Mouse (Mus musculus) stomach, postnatal 0 days (tissue): ENCODE measurements around the gene Olfr209. TPM values are rescaled to one million over a fixed set of nuclear protein-coding genes. Genes with fewer than 3 reads are reported as not detected.

Experiments used
- ATAC-seq: fragments of 200-750 bp; cut with Nextera tagmentation; 2 replicates; pipeline ENCODE4 v1.8.0; 2017; ENCODE audit not compliant: low FRiP score, low TSS enrichment
- DNase-seq: peaks from one replicate; pipeline ENCODE4 v3.0.0-alpha.2; 2016; ENCODE audit warnings: low spot score
- H3K27ac ChIP-seq: fragments of 300-500 bp; sonication (generic); replicated peaks from 2 replicates; pipeline ENCODE4 v1.5.1; 2014; ENCODE audit warnings: mild to moderate bottlenecking, control low read depth
- H3K27me3 ChIP-seq: fragments of 300-500 bp; sonication (generic); 2 replicates; pipeline ENCODE4 v1.6.1; 2014; ENCODE audit warnings: low read length; ENCODE audit not compliant: control insufficient read depth, insufficient read depth
- H3K36me3 ChIP-seq: fragments of 300-500 bp; sonication (generic); 2 replicates; pipeline ENCODE4 v1.6.1; 2014; ENCODE audit warnings: low read length, mixed read lengths; ENCODE audit not compliant: control insufficient read depth, insufficient read depth
- H3K4me1 ChIP-seq: fragments of 300-500 bp; sonication (generic); replicated peaks from 2 replicates; pipeline ENCODE4 v1.6.1; 2014; ENCODE audit warnings: antibody characterized with exemption; ENCODE audit not compliant: control insufficient read depth, insufficient read depth
- H3K4me2 ChIP-seq: fragments of 300-500 bp; sonication (generic); replicated peaks from 2 replicates; pipeline ENCODE4 v1.6.1; 2014; ENCODE audit warnings: low read depth, mild to moderate bottlenecking, control low read depth, moderate library complexity
- H3K4me3 ChIP-seq: fragments of 300-500 bp; sonication (generic); 2 replicates; pipeline ENCODE4 v1.5.1; 2014; ENCODE audit warnings: low read depth, low read length, control low read depth
- H3K9ac ChIP-seq: fragments of 300-500 bp; sonication (generic); 2 replicates; pipeline ENCODE4 v1.6.1; 2014; ENCODE audit warnings: mild to moderate bottlenecking, low read length, control low read depth, mixed read lengths
- H3K9me3 ChIP-seq: fragments of 300-500 bp; sonication (generic); 2 replicates; pipeline ENCODE4 v1.6.1; 2016; ENCODE audit warnings: low read length; ENCODE audit not compliant: control insufficient read depth
- CTCF ChIP-seq: IDR thresholded peaks from 2 replicates; pipeline ENCODE4 v1.5.1; 2016; ENCODE audit warnings: antibody characterized with exemption, low read depth, mild to moderate bottlenecking, moderate library complexity
- EP300 ChIP-seq: optimal IDR thresholded peaks from 2 replicates; pipeline ENCODE3; 2016; ENCODE audit warnings: antibody characterized with exemption
- WGBS: fragments of 180-500 bp; shearing (Covaris S2); extraction: QIAGEN DNeasy Blood & Tissue Kit; methylation state at CpG from one replicate; pipeline ENCODE4 v1.1.7; 2014; 5-methylcytosine and 5-hydroxymethylcytosine counted together
- polyA plus RNA-seq: library from polyadenylated mRNA; unstranded; fragments of >200 nt; fragmentation: Nextera tagmentation; extraction: Ambion mirVana; gene quantifications from 2 replicates; pipeline ENCODE4 v1.2.1, GENCODE M21; 2015

Olfr209 gene
- polyA plus RNA-seq: not detected in 2 replicates

DNA sequence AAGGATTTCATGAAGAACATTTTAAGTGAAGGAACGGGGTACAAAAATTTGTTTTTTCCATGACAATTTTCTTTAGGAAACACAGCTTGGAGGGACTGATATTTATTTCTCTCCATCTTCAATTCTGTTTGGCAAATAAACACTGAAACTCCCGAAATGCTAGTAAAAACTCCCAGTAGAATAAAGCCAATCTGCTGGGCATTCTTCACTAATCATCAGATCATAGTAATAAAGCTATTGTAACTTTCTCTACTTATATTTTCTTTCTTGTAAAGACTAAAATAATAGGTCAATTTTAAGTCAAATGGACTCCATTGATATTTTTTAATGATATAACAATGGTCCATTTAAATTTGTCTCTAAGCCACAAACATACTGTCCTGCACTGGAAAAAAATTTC, at the start of gene Olfr209:
TSS of gene Olfr209 (minus strand) at position 101 of the 400 bp plus-strand sequence.
- ATAC-seq (no peak), DNase-seq (no peak)
- Histone ChIP-seq H3K36me3 (no peaks in the 10 kb centered on the region), H3K9me3 (no peaks in the 10 kb centered on the region), H3K4me1 (no peaks in the 10 kb centered on the region), H3K27ac (no peak within 1 kb of the TSS), H3K4me3 (no peak within 1 kb of the TSS), H3K4me2 (no peak within 1 kb of the TSS), H3K9ac (no peak within 1 kb of the TSS), H3K27me3 (no peaks in the 10 kb centered on the region)
- TF ChIP-seq CTCF: no peak
- TF ChIP-seq EP300: no peak
- 68% methylated on average over 2 of the region's 2 CpGs for WGBS

DNA sequence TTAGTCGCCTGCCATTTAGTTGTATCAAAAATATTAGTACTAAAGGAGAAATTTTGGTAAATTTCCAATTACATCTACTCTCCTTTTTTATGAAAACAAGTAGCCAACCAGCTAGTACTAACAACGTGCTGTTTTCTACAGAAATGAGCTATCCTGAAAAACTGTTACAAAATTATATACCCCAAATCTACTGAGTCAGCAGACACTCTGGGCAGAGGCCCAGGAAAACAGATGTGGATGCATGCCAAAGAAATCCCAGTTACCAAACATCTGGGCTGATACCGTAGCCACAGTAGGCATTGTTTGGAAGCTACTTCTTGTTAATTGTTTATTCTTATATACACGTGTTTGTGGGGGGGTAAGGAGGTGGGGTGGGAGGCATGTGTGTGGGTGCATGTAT, 49.7 kb upstream of the Olfr209 start:
- no peak overlapping the region for H3K4me3 ChIP-seq
- no peaks in the 10 kb centered on the region for H3K4me1 ChIP-seq
- H3K27me3 ChIP-seq: no peaks in the 10 kb centered on the region
- H3K9me3 ChIP-seq: no peaks in the 10 kb centered on the region
- WGBS: 41% methylated on average over 4 of the region's 4 CpGs
- H3K4me2 ChIP-seq: no peak overlapping the region
- H3K27ac ChIP-seq: no peak overlapping the region
- no peak for DNase-seq
- ATAC-seq: no peak
- H3K36me3 ChIP-seq: no peaks in the 10 kb centered on the region
- H3K9ac ChIP-seq: no peak overlapping the region
- TF ChIP-seq EP300 (no peak), CTCF (no peak)

DNA sequence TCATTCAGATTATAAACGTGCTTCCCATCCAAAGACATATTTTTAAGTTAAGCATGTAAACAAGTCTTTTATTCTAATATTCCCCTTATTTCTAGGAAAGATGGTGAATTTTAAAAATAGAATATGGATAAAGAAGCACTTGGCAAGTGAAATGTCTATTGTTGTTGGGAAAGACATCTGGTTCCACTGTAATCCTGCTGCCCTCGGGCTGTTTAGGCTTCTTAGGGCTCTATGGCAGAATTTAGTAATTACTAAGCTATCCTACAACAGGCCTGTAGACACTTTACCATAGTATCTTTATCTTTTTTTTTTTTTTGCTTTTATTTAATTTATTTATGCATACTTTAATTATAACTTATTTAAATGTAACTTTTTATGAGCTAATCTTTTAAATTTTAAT, 46.0 kb upstream of the Olfr209 start:
- no peaks in the 10 kb centered on the region for H3K4me1 ChIP-seq
- H3K4me3 ChIP-seq: no peak overlapping the region
- 69% methylated on average over 2 of the region's 2 CpGs for WGBS
- no peak for TF ChIP-seq CTCF
- no peak for TF ChIP-seq EP300
- H3K27me3 ChIP-seq: no peaks in the 10 kb centered on the region
- H3K36me3 ChIP-seq: no peaks in the 10 kb centered on the region
- no peak overlapping the region for H3K9ac ChIP-seq
- H3K4me2 ChIP-seq: no peak overlapping the region
- no peaks in the 10 kb centered on the region for H3K9me3 ChIP-seq
- DNase-seq: no peak
- no peak overlapping the region for H3K27ac ChIP-seq
- ATAC-seq: no peak

DNA sequence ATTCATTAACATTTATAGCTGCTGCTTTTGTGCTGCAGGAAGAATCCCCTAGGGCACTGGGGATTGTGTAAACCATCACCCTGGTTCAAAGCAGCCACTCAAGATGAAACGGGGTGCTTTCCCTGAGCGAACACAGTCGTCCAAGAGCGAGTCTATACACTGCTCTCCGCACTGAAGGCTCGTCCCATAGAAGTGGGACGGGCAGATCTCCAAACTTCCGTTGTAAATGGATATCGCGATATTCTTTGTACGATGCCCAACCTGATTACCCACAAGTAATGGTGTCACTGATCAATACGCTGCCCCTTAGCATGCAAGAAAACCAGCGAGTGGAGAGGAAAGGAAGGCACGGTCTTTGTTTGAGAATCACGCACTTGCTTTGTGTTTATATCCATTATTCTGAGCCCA, 45.6 kb upstream of the Olfr209 start:
- no peaks in the 10 kb centered on the region for H3K9me3 ChIP-seq
- ATAC-seq (no peak), DNase-seq (no peak)
- H3K4me2 ChIP-seq: no peak overlapping the region
- H3K36me3 ChIP-seq: no peaks in the 10 kb centered on the region
- no peaks in the 10 kb centered on the region for H3K4me1 ChIP-seq
- no peak overlapping the region for H3K27ac ChIP-seq
- no peaks in the 10 kb centered on the region for H3K27me3 ChIP-seq
- 76% methylated on average over 15 of the region's 15 CpGs for WGBS
- TF ChIP-seq CTCF (no peak), EP300 (no peak)
- H3K4me3 ChIP-seq: no peak overlapping the region
- H3K9ac ChIP-seq: no peak overlapping the region

DNA sequence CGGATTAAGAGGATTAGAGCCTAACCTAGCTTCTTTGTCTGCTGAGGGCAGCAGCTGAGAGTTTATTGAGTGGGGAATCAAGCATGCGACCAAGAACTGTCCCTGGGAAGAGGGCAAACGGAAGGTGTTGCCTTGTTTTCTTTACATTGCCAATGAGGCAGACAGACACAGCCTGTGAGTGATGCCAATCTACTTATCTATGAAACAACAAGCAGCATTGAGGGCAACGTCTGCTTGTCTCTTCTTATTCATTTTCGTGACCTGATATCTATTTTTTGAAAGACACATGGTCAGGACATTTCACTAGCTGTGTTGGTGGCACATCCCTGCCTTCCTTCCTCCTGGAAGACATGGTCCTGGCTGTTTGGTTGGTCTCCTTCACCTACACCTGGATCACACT, 43.2 kb upstream of the Olfr209 start, which contains the start of gene Gabrr3:
TSS of gene Gabrr3 (plus strand) at position 301 of the 400 bp plus-strand sequence.
- no peaks in the 10 kb centered on the region for H3K27me3 ChIP-seq
- no peak for TF ChIP-seq CTCF
- TF ChIP-seq EP300: no peak
- no peak within 1 kb of the TSS for H3K9ac ChIP-seq
- H3K4me3 ChIP-seq: no peak within 1 kb of the TSS
- ATAC-seq (no peak), DNase-seq (no peak)
- H3K36me3 ChIP-seq: no peaks in the 10 kb centered on the region
- H3K27ac ChIP-seq: no peak within 1 kb of the TSS
- WGBS: 67% methylated on average over 5 of the region's 5 CpGs
- no peak within 1 kb of the TSS for H3K4me2 ChIP-seq
- no peaks in the 10 kb centered on the region for H3K9me3 ChIP-seq
- H3K4me1 ChIP-seq: no peaks in the 10 kb centered on the region

DNA sequence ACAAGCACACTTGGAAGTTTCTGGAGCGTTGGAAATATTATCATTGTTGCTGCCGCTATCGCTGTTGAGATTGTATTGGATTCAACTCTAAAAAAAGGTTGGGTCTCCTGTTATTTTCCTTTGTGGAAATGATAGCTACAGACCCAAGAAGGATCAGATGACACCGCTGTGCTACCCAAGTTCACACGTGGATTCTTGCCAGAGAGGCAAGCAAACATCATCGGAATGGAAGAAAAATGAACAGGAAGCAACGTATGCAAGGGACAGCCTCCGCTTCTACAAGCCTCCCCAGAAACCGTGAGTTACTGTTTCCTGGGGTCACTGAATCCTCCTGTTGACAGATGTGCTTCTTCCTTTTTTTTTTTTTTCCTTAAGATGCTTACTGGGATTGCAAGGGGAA, 41.0 kb upstream of the Olfr209 start:
- H3K4me2 ChIP-seq: no peak overlapping the region
- no peaks in the 10 kb centered on the region for H3K9me3 ChIP-seq
- no peaks in the 10 kb centered on the region for H3K4me1 ChIP-seq
- ATAC-seq: no peak
- H3K27ac ChIP-seq: no peak overlapping the region
- H3K36me3 ChIP-seq: no peaks in the 10 kb centered on the region
- DNase-seq: no peak
- H3K9ac ChIP-seq: no peak overlapping the region
- WGBS: 52% methylated on average over 9 of the region's 9 CpGs
- no peak overlapping the region for H3K4me3 ChIP-seq
- no peak for TF ChIP-seq EP300
- TF ChIP-seq CTCF: no peak
- no peaks in the 10 kb centered on the region for H3K27me3 ChIP-seq
